Mouse (Mus musculus) embryonic facial prominence, embryonic 11.5 days (tissue): ENCODE results near the gene Olfr382. TPM values are rescaled to one million over a fixed set of nuclear protein-coding genes. Genes with fewer than 3 reads are reported as not detected.
"Not testable (repeated sequence)": the region's sequence is repeated elsewhere in the genome, so short reads cannot be mapped to it uniquely, and the experiment has no call there.

Experiments used
- ATAC-seq: fragments of 200-750 bp; cut with Nextera tagmentation; replicated peaks from 2 replicates; pipeline ENCODE4 v1.8.0; 2017; ENCODE audit warnings: low read depth; ENCODE audit not compliant: insufficient number of reproducible peaks, low FRiP score, low TSS enrichment
- DNase-seq: peaks from one replicate; pipeline ENCODE4 v3.0.0-alpha.2; 2015; ENCODE audit warnings: low spot score
- H3K27ac ChIP-seq: fragments of 300-500 bp; sonication (generic); replicated peaks from 2 replicates; pipeline ENCODE4 v1.5.1; 2014; ENCODE audit warnings: mild to moderate bottlenecking, low read depth, low read length, control low read depth
- H3K27me3 ChIP-seq: fragments of 300-500 bp; sonication (generic); 2 replicates; pipeline ENCODE4 v1.6.1; 2014; ENCODE audit warnings: mild to moderate bottlenecking, low read length, moderate library complexity, mixed read lengths; ENCODE audit not compliant: control insufficient read depth, insufficient read depth
- H3K36me3 ChIP-seq: fragments of 300-500 bp; sonication (generic); replicated peaks from 2 replicates; pipeline ENCODE4 v1.6.1; 2014; ENCODE audit warnings: low read depth, mild to moderate bottlenecking, low read length, moderate library complexity, mixed read lengths; ENCODE audit not compliant: control insufficient read depth, insufficient read depth
- H3K4me1 ChIP-seq: fragments of 300-500 bp; sonication (generic); 2 replicates; pipeline ENCODE4 v1.6.1; 2014; ENCODE audit warnings: low read length, mixed read lengths; ENCODE audit not compliant: control insufficient read depth, insufficient read depth
- H3K4me2 ChIP-seq: fragments of 300-500 bp; sonication (generic); 2 replicates; pipeline ENCODE4 v1.6.1; 2014; ENCODE audit warnings: low read depth, mild to moderate bottlenecking, control low read depth, low read length, moderate library complexity
- H3K4me3 ChIP-seq: fragments of 300-500 bp; sonication (generic); 2 replicates; pipeline ENCODE4 v1.5.1; 2014; ENCODE audit warnings: low read depth, low read length, control low read depth
- H3K9ac ChIP-seq: fragments of 300-500 bp; sonication (generic); replicated peaks from 2 replicates; pipeline ENCODE4 v1.6.1; 2014; ENCODE audit warnings: mild to moderate bottlenecking, control low read depth, low read length
- H3K9me3 ChIP-seq: fragments of 300-500 bp; sonication (generic); replicated peaks from 2 replicates; pipeline ENCODE4 v1.6.1; 2016; ENCODE audit warnings: mild to moderate bottlenecking, low read length, inconsistent platforms, mixed read lengths; ENCODE audit not compliant: control insufficient read depth
- WGBS: fragments of 180-500 bp; shearing (Covaris S2); extraction: QIAGEN DNeasy Blood & Tissue Kit; methylation state at CpG from one replicate; pipeline ENCODE4 v1.1.7; 2014; 5-methylcytosine and 5-hydroxymethylcytosine counted together
- polyA plus RNA-seq: library from polyadenylated mRNA; unstranded; fragments of >200 nt; fragmentation: Nextera tagmentation; extraction: Ambion mirVana; gene quantifications from 2 replicates; pipeline ENCODE4 v1.2.1, GENCODE M21; 2014

The Olfr382 gene
- polyA plus RNA-seq, result not detected in 2 replicates

GRCm38 (mm10) chr11:73517097-73517496, at the start of gene Olfr382:
TSS of gene Olfr382 (minus strand) at chr11:73517197.
- no peak within 1 kb of the TSS for H3K27ac ChIP-seq
- no peaks in the 10 kb centered on the region for H3K36me3 ChIP-seq
- DNase-seq (no peak), ATAC-seq (no peak)
- H3K4me3 ChIP-seq, result no peak within 1 kb of the TSS
- no peak within 1 kb of the TSS for H3K9ac ChIP-seq
- H3K9me3 ChIP-seq, result 0 out of 2 replicates have a peak, but pooled peaks cover 3% of the 10 kb centered on the region
- H3K4me2 ChIP-seq, result no peak within 1 kb of the TSS
- H3K27me3 ChIP-seq, result no peaks in the 10 kb centered on the region
- H3K4me1 ChIP-seq, result no peaks in the 10 kb centered on the region

GRCm38 (mm10) chr11:73528971-73529370, 12.0 kb upstream of the Olfr382 start:
- DNase-seq, H3K36me3 ChIP-seq, H3K27me3 ChIP-seq, H3K4me3 ChIP-seq, ATAC-seq, H3K4me2 ChIP-seq, H3K27ac ChIP-seq, H3K4me1 ChIP-seq, H3K9me3 ChIP-seq, H3K9ac ChIP-seq: not testable (repeated sequence)
- WGBS, result 89% methylated on average over 1 of the region's 1 CpGs

DNA sequence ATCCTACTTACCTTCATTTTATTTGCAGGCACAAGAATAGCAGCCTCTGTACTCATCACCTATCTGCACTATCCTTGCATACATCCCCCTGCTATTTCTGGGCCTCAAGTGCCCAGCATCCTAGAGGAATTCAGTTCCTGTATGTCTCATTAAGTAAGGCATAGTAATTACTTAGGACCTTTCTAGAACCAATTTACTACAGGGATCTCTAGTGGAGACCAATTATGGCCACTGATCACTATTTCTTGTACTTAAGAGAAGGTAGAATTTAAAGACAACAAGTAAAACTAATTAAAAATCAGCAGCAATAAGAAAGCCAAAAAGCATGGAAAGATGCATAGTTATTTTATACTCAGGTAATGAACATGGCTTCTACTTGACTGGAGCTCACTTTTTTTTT, 25.5 kb downstream of the Olfr382 start, which contains the start of gene Olfr381:
Gene Olfr381 (minus strand): TSS at position 101 of the 400 bp plus-strand sequence.
- Histone ChIP-seq H3K4me3 (no peak within 1 kb of the TSS), H3K36me3 (no peaks in the 10 kb centered on the region), H3K4me1 (no peaks in the 10 kb centered on the region), H3K27ac (no peak within 1 kb of the TSS), H3K4me2 (no peak within 1 kb of the TSS), H3K9me3 (no peaks in the 10 kb centered on the region), H3K9ac (no peak within 1 kb of the TSS), H3K27me3 (no peaks in the 10 kb centered on the region)
- DNase-seq (no peak), ATAC-seq (no peak)

Other genes starting within 250 kb of the Olfr382 start
- gene Trpv3, start 249.8 kb downstream of the Olfr382 start, polyA plus RNA-seq, result 0.03 TPM in 1 of 2 replicates, not detected in the other
- gene Aspa, start 187.6 kb downstream of the Olfr382 start, polyA plus RNA-seq, result 0.32 and 0.79 TPM in 2 replicates
- gene Gm49340, start 187.5 kb downstream of the Olfr382 start, polyA plus RNA-seq, result not detected in 2 replicates
- gene Spata22, start 187.5 kb downstream of the Olfr382 start, polyA plus RNA-seq, result not detected in 2 replicates
- gene Olfr20, start 166.4 kb downstream of the Olfr382 start, polyA plus RNA-seq, result not detected in 2 replicates
- gene Olfr376, start 146.0 kb downstream of the Olfr382 start, polyA plus RNA-seq, result not detected in 2 replicates
- gene Olfr1, start 117.6 kb downstream of the Olfr382 start, polyA plus RNA-seq, result not detected in 2 replicates
- not detected in 2 replicates for gene Olfr378, start 88.7 kb downstream of the Olfr382 start, polyA plus RNA-seq
- not detected in 2 replicates for gene Olfr380, start 59.7 kb downstream of the Olfr382 start, polyA plus RNA-seq
- gene Olfr381, start 25.6 kb downstream of the Olfr382 start, polyA plus RNA-seq, result not detected in 2 replicates
- not detected in 2 replicates for gene Olfr385, start 75.8 kb upstream of the Olfr382 start, polyA plus RNA-seq
- not detected in 2 replicates for gene Olfr384, start 81.4 kb upstream of the Olfr382 start, polyA plus RNA-seq
- not detected in 2 replicates for gene Zfp735, start 171.6 kb upstream of the Olfr382 start, polyA plus RNA-seq